Mouse (Mus musculus) left cerebral cortex, postnatal 14 days (tissue): ENCODE measurements around the gene Stpg4. TPM values are rescaled to one million over a fixed set of nuclear protein-coding genes. Genes with fewer than 3 reads are reported as not detected.

ENCODE experiments used
- DNase-seq, 2 experiments: peaks; one replicate each; pipeline ENCODE4 v3.0.0; 2021 to 2022; ENCODE audit warnings: low spot score in 2 of 2, mixed read lengths in 1 of 2
- intact Hi-C: fragments of 180-260 bp; cut with DNase I; formaldehyde crosslinking; loops from one replicate; pipeline ENCODE4 v1.15.1; 2025
- total RNA-seq, 2 experiments: library from RNA; stranded (reverse); gene quantifications; 2 replicates each; pipeline ENCODE4 v1.2.3; 2021

Gene Stpg4
- total RNA-seq, 2 experiments from 2014 or later = not detected

GRCm38 (mm10) chr17:87356261-87356660 lies 71.3 kb downstream of the Stpg4 start:
- DNase-seq = no peak
- intact Hi-C loops = no loop called here

GRCm38 (mm10) chr17:87355456-87355855 lies 72.1 kb downstream of the Stpg4 start:
- intact Hi-C loops = no loop called here
- no peak for DNase-seq

GRCm38 (mm10) chr17:87353745-87354320 lies 73.7 kb downstream of the Stpg4 start:
- intact Hi-C loops = no loop called here
- no peak for DNase-seq

DNA sequence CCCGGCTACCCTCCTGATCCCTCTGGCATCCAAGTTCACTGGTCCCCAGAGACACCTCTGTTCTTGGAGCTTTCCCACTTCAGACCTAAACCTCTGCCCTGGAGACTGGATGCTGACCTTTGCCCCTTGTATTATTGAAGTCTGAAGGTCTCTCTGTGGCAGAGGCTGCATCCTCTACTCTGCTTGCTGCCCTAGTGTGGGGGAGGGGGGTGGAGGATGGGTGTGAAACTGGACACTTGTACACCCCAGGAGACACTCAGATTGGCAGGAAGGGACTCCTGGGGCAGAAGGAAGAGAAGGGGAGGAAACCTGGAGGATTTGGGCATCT lies 74.7 kb downstream of the Stpg4 start:
- intact Hi-C loops = no loop called here
- DNase-seq = no peak

GRCm38 (mm10) chr17:87352106-87352897 lies 75.2 kb downstream of the Stpg4 start:
- no peak for DNase-seq
- intact Hi-C loops = no loop called here

DNA sequence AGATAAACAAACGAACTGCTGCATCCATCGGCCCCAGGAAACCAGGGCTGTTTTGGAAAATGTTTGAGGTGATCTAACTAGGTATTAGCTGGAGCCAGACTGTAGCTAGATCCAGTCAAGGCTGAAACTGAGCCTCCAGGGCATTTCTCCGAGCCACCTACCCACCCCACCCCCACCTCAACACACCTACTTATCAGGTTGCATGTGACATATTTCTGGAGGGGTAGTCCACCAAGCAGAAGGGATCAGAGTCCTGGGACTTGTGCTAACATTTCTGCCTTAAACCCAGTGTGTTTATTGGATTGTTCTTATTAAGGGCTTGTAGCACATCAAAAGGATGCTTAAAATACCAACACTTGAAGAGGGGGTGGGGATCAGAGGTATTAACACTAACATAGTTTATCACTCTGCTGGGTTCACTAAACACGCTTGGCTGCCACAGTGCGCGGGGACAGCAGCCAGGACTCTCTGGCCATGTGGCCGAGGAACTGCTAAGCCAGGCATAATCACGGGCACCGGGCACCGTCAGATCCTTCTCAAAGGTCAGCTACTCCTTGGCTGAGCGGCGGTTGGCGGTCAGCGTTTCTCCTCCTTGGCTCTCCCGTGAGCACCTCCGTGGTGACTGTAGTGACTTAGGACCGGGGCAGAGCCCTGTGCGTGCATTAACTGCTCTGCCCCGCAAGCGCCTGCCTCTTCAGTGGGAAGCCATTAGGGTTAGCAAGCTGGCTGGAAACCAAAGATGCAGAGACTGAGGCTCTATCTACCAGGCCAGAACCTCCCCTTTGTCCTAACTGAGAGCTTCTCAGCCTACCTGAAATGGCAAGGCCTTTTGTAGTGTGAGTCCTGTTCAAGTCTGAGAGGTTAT lies 76.1 kb downstream of the Stpg4 start:
- intact Hi-C loops = no loop called here
- DNase-seq = no peak

DNA sequence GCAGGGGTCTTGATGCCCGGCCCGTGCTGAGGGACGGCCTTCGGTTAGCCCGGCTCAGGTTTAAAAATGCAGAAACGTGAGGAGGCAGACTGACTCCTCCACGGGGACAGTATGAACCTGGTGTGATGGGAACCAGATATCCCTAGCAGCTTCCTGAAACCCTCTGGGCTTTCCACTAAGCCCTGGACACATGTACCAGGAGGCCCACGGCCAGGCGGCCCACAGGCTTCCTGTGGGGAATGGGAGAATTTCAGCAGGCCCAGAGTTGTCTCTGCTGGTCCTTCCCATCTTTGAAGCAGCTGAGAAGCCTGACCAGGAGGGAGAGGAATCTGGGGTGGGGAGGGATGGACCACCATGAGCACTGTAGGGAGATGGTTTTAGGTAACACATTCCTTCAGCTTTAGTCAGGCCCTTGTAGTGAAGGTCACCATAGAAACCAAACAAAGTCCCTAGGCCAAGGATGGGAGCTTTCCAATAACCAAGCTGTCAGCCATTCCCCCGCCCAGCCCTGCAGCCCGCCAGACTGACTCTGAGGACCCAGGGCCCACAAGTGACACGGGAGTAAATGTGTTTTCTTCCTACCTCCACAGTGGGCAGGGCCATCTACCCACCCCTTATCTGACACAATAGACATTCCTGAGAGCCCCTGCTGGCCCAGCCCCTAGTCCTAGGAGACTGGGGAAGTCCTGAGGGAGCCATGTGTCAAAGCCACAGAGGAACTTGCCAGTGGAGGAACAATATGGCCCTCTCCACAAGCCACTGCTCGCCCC lies 76.9 kb downstream of the Stpg4 start:
- intact Hi-C loops = no loop called here
- no peak for DNase-seq

DNA sequence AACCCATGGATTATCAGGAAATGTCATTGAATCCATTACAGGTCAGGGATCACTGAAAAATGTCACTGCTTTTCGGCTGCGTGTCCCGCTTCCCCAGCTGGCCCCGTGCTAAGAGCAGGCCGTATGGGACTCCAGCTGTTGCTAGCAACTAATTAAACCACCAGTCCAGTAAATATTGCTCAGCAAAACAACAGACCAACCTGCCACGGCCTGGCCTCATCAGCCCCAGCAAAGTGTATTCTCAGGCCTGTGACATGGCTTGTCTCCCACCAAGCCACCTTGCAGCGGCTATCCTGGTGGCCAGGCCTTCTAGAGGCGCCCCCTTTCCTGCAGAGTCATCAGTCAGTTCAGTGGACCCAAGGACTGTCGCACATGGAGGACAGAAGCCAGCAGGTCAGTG lies 78.0 kb downstream of the Stpg4 start:
- intact Hi-C loops = no loop called here
- DNase-seq = no peak

DNA sequence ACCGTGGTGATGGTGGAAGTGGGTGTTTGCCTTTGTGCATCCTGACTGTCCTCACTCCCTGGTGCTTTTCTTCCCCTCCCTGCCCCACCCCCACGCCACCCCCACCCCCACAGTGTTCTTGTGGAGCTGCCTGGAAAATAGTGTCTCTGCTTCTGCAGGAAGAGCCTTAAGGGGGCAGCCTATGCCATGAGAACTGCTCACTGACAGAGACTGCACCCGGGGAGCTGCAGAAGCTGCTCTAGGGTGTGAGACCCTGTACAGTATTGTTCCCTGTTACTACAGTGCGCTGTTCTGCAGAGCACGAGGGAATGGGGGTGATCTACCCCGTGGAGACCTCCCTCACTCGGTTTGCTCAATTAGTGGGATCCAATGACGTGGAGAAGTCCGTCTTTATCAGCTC lies 78.5 kb downstream of the Stpg4 start:
- no peak for DNase-seq
- intact Hi-C loops = no loop called here

- no peak for DNase-seq
- intact Hi-C loops = no loop called here
These were observed 79.2 kb downstream of the Stpg4 start for GRCm38 (mm10) chr17:87348353-87348752.

- no peak for DNase-seq
- intact Hi-C loops = no loop called here
These were observed 82.3 kb downstream of the Stpg4 start for GRCm38 (mm10) chr17:87345252-87345593.

DNA sequence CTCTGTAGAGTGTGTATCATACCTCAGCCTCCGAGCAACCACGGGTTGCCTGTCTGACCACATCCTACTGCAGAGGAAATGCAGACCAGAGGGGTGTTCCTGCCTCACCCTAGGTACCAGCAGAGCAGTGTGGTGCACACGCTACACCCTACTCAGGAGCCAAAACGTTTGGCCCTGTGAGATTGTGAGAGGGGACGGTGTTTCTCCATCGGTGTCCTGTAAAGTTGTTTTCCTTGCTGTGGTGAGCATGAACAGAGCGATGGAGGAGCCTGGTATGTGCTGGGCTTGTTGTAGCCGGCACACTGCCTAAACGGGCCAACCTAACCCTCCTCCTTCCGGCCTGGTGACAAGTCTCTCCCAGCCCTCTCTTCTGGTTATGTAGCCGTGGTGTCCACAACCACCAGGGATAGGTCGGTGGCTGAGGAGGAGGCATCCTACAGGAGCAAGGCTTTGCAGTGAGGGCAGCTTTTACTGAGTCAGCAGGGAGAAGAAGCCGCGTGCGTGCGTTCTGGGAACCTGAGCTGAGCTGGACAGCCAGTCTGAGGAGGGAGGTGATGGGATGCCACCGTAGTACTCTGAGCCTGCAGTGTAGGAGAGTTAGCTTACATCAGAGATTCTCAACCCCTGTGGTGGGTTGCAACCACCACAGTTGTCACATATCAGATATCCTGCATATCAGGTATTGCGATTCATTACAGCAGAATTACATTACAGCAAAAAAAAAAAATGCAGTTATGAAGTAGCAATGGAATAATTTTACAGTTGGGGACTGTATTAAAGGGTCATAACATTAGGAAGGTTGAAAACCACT lies 82.9 kb downstream of the Stpg4 start:
- DNase-seq = no peak
- intact Hi-C loops = no loop called here

GRCm38 (mm10) chr17:87343060-87343703 lies 84.4 kb downstream of the Stpg4 start:
- DNase-seq = no peak
- intact Hi-C loops = no loop called here

Other genes with a start within 250 kb of the Stpg4 start
- 10 to 100 TPM; 39.1 to 40.3 TPM for gene Mcfd2, start 161.8 kb downstream of the Stpg4 start, total RNA-seq
- 1 to 10 TPM; 7.2 to 7.4 TPM for gene Ttc7, start 144.9 kb downstream of the Stpg4 start, total RNA-seq
- gene Calm2, start 19.2 kb upstream of the Stpg4 start, total RNA-seq = 1,000 to 10,000 TPM; 2,367 to 2,382 TPM
- under 1 TPM; 0.20 to 0.57 TPM for gene Epcam, start 208.2 kb upstream of the Stpg4 start, total RNA-seq
- gene Msh2, start 244.6 kb upstream of the Stpg4 start, total RNA-seq = 10 to 100 TPM; 29.8 to 31.2 TPM